Mouse (Mus musculus) retina, adult 2 months (tissue): ENCODE results near the gene Scrn1.

Source experiments
- DNase-seq: peaks from one replicate; pipeline ENCODE4 v3.0.0-alpha.2; 2012; ENCODE audit warnings: low read depth, low spot score

Gene Scrn1

GRCm38 (mm10) chr6:54565665-54566545, at the start of gene Scrn1:
Gene Scrn1 (minus strand): TSS chr6:54566489.
- no peak for DNase-seq

- DNase-seq, result no peak
Observed at GRCm38 (mm10) chr6:54606241-54606640, 40.0 kb upstream of the Scrn1 start.

GRCm38 (mm10) chr6:54604001-54604715, 37.9 kb upstream of the Scrn1 start:
- no peak for DNase-seq

GRCm38 (mm10) chr6:54602891-54603290, 36.6 kb upstream of the Scrn1 start:
- no peak for DNase-seq

- no peak for DNase-seq
Observed at GRCm38 (mm10) chr6:54600681-54601347, 34.5 kb upstream of the Scrn1 start.

- no peak for DNase-seq
Observed at GRCm38 (mm10) chr6:54597711-54598110, 31.4 kb upstream of the Scrn1 start.

- no peak for DNase-seq
Observed at GRCm38 (mm10) chr6:54597208-54597607, 30.9 kb upstream of the Scrn1 start, which contains the start of gene Fkbp14. Gene Fkbp14 (minus strand): TSS chr6:54597308.

- no peak for DNase-seq
Observed at GRCm38 (mm10) chr6:54595330-54595878, 29.1 kb upstream of the Scrn1 start.

- DNase-seq, result peak; percentile 89
Observed at GRCm38 (mm10) chr6:54594469-54595329, 28.4 kb upstream of the Scrn1 start, which contains the start of gene Plekha8. Gene Plekha8 (plus strand): TSS chr6:54595111.

GRCm38 (mm10) chr6:54593766-54594468, 27.6 kb upstream of the Scrn1 start:
- no peak for DNase-seq

- peak; percentile 81 for DNase-seq
Observed at GRCm38 (mm10) chr6:54592938-54593535, 26.7 kb upstream of the Scrn1 start.

GRCm38 (mm10) chr6:54591778-54592177, 25.5 kb upstream of the Scrn1 start:
- DNase-seq, result no peak

- no peak for DNase-seq
Observed at GRCm38 (mm10) chr6:54590691-54591090, 24.4 kb upstream of the Scrn1 start.

GRCm38 (mm10) chr6:54588212-54588611, 21.9 kb upstream of the Scrn1 start:
- DNase-seq, result no peak

GRCm38 (mm10) chr6:54587683-54588082, 21.4 kb upstream of the Scrn1 start:
- DNase-seq, result no peak

GRCm38 (mm10) chr6:54586911-54587310, 20.6 kb upstream of the Scrn1 start:
- DNase-seq, result no peak

GRCm38 (mm10) chr6:54586175-54586574, 19.9 kb upstream of the Scrn1 start:
- no peak for DNase-seq

GRCm38 (mm10) chr6:54573218-54573955, 7.1 kb upstream of the Scrn1 start:
- no peak for DNase-seq

GRCm38 (mm10) chr6:54569776-54570175, 3.5 kb upstream of the Scrn1 start:
- no peak for DNase-seq
